Mouse (Mus musculus): Measurements from ENCODE around the gene Bst1.

The Bst1 gene

DNA sequence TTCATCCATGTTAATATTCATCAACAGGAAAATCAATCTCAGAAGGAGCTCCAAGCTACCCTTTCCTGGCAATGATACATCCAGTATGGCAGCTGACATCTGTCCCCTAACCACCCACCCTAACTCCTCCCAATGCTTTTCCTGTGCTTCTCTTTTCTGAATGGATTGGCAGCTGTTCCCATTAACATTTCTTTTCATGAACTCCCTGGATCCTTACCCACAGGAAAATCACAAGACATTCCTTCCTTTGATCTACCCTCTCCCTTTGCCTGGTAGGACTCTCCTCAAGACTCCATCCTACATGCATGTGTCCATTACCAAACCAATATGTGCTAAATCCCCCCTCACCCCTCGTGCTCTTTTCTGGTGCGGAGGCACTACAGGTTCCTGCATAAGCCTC, 4.1 kb upstream of the Bst1 start:
- DNase-seq: no peak

DNA sequence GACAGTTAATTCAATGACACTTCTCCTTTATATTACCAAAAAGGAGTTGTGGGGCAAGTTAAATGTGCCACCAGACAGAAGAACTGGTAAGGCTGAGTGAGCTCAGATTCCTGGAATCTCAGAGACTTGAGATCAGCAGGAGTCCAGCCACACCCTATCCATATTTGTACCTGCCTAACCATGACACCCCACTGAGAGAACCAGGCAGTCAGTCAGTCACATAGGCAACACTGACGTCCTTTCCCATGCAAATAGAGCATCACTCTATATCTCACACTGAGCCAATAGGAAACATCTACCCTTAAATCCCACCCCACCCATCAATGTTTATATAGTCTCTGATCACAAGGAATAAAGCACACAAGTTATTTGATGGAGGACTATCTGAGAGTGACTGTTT, 2.9 kb upstream of the Bst1 start:
- DNase-seq: no peak

DNA sequence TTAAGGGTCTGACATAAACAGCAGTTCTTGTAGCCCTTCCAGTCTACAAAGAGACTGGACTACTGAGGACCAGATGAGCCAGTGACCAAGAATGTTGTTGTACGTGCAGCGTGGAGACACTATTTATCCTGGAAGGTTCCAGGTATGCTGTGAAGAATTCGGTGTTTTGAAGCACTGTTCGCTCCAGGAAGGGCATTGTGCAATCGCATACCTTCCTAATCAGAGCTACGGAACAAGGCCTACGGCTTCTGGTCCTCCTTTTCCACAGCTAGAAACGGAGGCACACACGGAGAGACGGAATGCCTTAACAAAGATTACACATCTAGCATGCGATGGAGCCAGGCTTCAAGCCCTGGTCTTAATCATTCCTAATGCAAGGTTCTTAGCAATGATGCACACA, 2.1 kb downstream of the Bst1 start:
- no peak for DNase-seq

DNA sequence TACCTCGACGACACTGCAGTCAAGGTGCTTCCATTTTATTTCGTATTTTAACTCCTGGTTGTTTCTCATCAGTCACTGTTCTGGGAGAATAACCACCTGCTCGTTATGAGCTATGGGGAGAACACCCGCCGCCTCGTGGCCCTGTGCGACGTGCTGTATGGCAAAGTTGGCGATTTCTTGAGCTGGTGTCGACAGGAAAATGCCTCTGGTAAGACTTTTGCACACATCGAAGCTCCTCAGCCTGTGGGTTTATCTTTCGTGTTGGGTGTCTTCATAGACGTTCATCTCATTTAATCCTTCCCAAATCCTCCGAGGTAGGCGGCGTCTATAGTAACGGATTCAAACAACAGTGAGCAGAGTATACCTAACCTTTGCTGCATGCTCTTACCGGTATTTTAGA, 2.9 kb downstream of the Bst1 start, which contains the start of gene Fbxl5:
Gene Fbxl5 (minus strand): TSS at position 101 of the 400 bp plus-strand sequence.
- no peak for DNase-seq

DNA sequence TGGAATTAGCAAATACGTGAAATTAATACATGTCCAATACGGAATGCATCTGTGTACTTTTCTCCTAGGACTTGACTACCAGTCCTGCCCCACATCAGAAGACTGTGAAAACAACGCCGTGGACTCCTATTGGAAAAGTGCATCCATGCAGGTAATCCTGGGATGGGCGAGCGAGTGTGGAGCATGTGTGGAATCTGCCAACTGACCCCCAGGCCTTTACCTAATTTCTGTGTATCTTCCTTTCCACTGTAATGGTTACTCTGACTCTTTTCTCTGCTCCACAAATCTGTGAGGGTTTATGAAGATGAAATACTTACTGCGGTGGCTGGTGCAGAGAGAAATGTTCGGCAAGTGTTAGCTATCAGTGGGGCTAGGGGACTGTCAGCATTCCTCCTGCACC, 3.5 kb downstream of the Bst1 start:
- no peak for DNase-seq

DNA sequence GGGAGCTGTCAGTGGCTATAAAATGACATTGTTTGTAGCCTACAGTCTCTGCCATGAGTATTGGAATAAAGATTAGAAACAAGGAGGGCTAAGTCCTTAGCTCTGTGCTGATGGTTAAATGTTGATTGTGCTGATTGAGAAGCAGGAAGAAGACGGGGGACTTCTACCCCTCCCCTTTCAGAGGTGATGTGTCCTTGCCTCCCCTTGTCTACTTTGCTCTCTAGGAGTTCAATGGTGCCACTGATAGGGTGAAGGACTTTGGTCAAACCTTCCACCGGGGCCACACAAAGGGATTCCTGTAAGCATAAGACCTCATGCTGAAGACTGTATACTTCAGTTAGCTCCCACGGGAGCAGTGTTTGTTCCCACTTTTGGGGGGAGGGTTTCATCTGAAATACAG, 4.1 kb downstream of the Bst1 start:
- DNase-seq: no peak

DNA sequence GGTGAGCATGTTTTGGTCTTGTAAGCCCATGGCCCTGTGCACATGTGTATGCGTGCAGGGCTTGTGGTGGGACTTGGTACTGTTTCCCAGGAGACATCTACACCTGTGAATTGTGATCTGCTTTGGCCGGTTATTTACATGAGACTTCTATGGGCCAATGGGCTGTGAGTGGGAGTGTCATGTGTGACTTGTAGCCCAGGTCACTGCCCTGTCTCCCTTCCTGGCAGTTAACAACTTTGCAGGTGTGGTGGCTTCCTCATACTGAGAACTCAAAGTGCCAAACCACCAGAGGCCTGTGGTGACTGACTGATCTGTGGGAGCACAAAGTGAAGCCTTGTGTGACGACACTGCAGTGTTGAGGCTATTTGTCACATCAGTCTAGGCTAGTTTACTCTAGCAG, 5.9 kb downstream of the Bst1 start:
- no peak for DNase-seq

DNA sequence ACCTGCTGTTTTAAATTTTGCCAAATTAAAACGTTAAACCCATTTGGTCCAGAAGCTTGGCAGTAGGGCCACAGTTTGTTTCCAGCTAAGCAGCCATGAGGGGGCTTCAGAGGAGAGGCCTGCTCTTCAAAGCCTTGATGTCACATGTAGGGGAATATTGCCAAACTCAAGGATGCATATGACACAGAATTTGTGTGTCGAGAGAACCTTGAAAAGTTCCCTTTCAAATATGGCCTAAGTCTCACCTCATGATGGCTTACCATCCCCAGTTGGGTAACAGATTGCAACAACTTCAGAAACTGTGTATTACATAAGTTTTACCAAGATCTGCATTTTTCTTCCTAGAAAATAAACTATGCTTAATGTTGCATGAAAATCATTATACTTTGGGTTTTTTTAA, 8.2 kb downstream of the Bst1 start:
- DNase-seq: no peak

DNA sequence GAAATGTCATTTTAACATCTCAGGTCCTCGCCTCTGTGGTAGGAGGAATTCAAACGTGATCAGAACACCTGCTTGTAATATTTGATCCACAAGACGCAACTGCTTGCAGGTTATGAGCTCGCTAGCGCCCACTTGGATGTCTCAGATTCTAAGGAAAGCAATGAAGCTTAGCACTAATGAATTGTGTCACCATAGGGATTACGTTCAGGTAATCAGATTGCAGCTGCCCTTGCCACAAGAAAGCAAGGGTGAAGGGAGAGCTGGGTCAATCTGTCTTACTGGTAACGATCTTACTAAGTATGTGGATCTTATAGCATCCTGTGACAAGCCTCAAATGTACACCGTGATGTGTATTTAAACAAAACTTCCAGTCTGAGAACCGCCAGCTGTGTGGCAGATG, 8.7 kb downstream of the Bst1 start:
- no peak for DNase-seq

DNA sequence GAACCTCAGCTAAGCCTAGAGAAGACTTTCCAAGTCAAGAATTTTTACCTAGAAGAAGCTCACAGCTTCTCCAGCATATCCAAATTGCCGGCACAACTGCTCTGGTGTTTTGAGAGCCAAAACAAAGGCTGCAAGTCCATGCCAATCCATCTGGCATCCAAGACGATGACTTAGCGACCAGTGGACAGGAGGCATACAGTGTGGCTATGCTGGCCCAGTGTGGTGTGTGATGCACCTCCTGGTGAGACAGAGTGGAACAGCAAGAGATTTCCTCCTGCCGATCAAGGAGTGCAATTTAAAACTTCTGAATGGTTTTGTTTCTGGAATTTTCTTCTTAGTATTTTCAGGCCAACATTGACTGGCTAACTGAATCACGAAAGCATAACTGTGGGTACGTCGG, 17.9 kb downstream of the Bst1 start:
- no peak for DNase-seq

DNA sequence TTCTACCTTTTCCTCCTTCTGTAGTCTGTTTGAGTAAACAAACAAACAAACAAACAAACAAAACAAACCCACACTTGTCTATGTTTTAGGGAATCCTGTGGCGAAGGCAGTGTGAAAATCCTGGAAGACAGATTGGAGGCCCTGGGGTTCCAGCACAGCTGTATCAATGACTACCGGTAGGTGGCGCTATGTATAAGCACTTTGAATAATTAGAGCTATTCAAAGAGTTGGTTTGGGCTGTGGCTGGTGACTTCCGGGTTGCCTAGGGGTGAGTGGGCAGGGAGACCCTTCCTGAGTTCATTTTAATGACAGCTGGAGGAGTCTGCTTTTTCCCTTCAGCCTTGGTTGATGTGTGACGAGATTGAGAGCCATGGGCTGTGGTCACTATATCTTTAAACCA, 18.7 kb downstream of the Bst1 start:
- peak in 1 of 2 experiments; percentile 67 for DNase-seq

DNA sequence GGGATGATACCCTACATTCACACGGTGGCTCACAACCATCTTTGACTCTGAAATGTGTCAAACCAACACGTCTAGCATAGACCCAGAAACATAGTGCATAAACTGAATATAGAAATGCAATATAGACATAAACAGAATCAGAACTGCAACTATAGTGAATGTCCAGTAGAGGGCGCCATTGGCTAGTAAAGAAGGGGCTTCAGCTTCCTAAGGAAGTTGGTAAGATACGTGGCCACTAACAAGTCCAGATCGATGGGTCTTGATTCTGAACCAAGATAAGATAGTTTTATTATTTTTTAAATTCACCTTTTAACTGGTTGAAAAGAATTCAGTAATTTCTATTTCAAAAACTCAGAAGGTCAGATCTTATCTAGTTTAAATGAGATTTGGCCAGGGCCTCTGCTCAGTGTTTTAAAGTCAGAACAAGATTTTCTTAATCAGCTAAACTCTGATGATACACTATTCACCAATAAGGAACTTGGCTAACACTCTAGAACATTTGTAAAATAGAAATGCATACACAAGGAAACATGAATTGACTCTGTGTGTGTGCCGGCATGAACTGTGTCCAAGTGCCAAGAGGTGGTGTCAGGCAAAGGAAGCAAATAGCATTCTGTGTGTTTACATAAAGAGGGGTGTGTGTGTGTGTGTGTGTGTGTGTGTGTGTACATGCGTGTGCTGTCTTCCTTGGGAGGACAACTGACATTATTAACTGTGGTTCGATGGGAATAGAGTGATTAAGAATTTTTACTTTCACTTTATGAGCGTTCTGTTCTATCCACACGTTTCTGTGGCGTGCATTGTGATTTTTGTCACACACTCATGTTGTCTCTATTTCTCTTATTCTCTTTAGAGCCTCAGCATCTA, 22.7 kb downstream of the Bst1 start:
- DNase-seq: peak in 1 of 2 experiments; percentile 57

DNA sequence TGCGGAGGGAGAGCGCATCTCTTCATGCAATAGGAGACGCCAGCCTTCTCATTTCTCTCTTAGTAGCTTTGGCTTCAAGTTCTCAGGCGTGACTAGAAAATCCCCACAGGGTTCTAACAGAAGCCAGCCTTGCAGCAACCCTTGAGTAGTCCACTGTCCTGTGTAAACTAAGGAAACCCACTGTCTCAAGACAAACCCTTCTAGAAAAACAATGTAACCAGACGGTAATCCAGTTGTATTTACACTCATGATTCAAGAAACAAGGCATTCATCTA, 23.3 kb downstream of the Bst1 start:
- no peak for DNase-seq

DNA sequence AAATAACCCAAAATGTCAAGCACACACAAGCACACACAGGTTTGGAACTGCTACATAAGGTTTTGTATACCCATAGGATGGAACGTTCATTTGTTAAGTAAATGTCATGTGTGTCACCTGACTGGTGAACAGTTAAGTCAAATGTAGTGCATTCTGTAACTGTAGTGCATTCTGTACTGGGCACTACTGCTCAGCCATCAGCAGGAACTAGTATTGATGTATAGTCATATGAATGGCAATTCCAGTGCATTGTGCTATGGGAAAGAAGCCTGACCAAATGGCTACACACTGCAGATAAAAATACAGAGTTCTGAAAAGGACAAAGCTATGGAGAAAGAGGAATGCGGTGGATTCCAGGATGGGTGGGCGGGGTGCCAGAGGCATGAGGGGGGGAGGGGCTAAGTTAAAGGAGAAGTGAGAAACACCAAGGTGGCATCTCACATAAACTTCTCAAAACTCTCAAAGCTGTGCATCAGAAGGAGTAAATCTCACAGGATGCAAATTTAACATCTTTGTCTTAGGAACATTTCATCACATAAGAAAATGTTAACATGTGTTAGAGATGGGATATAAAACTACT, 24.0 kb downstream of the Bst1 start:
- DNase-seq: no peak

DNA sequence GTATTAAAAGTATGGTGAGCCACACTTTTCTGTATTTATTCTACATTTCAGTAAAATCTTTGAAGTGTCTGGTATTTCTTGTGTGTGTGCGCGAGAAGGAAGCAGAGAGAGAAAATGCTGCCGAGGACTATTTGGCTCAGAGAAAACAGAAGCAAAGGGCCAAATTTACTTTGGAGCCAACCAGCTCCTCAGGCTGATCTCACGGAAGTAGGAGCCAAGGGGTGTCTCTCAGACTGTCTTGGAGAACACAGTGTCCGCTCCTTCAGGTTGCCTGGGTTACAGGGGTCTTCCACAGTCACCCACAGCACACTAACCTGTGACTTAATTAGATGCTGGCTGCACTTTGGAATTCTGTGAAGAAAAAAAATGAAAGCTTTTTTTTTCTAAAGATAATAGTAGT, 26.4 kb downstream of the Bst1 start:
- no peak for DNase-seq

DNA sequence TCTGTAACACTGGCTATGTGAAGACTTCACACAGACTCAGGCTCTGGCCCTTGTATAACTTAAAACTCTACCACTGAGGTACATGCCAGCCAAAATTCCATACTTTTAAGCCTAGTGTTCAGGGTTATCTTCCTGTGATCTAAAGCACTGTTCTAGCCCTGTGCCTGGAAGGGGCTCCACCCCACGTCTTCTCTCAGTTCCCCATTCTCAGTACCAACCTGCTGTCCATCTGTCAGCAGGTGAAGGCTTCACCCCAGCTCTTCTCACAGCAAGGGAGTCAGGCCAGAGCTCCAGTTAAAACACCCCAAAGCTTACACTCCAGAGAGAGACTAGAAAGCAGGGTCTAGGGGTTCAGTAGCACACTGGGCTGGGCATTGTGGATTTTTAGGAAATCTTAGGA, 27.0 kb downstream of the Bst1 start:
- no peak for DNase-seq

DNA sequence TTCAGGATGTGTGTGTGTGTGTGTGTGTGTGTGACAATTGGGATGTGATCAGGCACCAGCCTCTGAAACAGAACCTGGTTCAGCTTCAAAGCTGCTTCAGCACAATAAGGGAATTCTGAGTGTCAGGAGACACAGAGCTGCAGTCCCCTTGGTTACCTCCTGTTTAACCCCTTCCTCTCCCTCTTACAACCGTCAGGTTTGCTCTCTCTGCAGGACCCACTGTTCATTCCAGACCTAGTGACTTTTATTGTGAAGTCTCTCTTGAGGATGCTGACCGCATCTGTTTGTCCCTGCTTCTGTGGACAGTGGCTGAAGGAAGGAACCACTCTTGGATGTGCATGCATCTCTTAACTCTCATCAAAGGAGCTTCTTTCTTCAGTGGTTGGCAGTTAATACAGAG, 27.5 kb downstream of the Bst1 start:
- no peak for DNase-seq

DNA sequence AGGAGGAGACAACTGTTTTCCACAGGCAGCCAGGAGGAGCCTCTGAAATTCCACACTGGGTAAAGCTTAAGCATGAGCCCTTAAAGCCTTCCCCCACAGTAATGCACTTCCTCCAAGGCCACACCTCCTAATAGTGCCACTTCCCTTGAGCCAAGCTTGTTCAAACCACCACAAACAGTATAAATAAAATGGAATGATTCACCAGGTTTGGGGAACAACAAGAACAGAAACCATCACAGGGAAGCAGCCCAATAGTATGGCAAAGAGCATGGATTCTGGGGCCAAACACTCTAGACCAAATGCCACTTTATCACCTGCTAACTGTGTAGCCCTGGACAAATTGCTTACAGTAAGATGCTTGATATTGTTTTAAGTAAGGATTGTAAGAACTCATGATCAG, 28.9 kb downstream of the Bst1 start:
- DNase-seq: no peak

DNA sequence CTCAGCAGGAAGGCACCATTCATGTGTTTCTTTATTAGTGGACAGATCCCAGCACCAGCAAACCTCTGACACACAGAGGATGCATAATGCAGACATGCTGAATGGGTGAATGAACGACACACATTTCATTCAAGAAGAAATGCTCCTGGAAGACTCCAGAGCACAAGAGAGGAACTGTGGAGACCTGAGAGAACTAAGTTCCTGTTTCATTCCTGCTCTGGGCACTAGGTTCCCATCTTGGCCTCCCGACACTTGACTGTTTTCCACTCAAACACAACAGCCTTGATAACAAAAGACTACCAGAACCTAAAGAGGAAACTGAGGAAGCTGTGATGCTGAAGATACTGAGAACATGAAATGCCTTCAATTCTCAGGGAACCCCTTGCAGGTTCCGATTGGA, 29.6 kb downstream of the Bst1 start:
- DNase-seq: no peak

DNA sequence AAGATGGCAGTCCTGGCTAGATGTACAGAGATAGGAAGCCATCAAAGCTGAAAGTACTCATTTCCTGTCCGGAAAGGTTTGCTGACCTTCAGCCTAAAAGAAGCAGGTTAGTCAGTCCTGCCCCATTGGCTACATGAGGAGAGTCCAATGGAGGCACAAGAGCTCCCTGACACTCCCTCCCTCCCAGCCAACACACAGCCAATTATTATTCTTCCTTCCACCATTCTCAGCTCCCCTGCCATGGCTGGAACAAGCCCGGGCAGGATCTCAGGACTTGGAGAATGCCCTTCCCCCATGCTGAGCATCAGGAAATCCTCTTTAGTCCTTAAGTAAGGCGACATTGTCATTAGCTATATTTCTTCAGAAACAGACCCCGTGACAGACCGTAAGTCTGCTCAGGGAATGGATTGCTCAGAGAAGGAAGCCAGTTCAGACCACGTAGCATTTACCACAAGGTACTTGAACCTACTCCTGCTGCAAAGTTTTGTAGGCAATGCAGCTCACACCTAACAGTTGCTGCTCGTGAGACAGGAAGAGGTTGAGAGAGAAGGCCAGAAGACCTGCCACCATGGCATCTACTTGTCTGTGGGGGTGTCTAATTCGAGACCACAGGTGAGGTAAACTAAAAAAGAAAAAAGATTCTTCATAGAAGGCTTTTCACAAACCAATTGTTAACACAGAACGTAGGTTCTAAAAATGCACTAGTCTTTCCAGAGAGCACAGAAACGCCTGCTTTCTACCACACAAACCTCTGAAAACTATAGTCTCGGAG, 34.6 kb downstream of the Bst1 start:
- no peak for DNase-seq

DNA sequence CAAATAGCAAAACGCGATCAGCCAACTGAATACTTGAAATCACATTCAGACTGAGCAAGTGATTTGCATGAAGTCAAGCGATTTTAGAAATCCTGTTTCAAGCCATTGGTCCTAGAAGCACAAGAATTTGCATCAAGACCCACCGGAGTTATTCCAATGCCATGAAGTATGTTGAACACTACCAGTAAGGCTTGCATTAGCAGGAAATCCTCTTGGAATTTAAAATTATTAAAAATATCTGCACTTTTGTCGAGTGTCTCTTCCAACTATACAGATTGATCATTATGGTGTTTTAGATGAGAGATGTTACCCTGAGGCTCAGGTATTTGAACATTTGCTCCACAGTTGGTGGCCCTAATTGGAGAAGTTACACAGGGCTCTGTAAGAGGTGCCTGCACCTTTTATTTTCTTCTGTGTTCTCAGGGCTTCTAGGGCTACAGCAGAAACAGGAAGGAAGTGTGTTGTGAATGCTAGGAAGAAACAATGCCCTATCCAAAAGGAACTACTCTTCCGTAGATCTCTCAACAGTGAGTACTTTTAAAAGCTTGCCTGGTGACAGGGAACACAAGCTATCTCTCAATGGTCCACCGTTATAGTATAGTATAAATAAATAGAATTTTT, 35.3 kb downstream of the Bst1 start:
- DNase-seq: no peak

DNA sequence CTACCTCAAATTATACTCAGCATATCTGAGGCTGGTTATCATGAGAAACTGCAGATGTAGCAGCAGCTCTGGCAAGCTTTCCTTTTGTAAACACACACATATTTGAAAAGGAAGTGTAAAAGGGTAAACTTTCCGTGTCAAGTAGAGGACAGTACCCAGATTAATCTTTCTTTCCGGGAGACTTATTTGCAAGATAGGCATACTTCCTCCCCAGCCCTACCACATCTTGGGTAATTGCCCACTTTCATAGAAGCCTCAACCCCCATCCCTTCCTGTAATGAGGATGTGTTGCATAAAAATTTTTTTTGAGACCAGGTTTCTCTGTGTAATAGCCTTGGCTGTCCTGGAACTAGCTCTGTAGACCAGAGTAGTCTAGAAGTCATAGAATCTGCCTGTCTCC, 37.1 kb downstream of the Bst1 start:
- DNase-seq: peak in 1 of 2 experiments; percentile 59

DNA sequence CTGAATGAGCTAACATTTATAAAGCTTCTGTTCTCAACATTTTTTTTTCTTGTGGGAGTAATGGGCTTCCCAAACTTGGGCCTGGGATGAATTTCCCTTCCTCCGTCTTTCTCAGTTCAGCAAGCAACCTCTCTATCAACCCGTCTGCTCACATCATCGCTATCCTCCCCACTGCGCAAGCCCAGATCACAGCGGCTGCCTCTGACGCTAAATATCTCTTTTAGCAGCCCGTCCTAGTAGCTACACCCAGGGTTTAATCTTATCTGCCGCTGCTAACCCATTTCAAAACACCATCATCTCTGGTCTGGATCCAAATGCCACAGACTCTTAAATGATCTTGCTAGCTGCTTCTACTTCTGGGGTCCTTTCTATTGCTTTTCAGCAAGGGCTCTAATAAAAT, 41.0 kb downstream of the Bst1 start:
- DNase-seq: no peak

DNA sequence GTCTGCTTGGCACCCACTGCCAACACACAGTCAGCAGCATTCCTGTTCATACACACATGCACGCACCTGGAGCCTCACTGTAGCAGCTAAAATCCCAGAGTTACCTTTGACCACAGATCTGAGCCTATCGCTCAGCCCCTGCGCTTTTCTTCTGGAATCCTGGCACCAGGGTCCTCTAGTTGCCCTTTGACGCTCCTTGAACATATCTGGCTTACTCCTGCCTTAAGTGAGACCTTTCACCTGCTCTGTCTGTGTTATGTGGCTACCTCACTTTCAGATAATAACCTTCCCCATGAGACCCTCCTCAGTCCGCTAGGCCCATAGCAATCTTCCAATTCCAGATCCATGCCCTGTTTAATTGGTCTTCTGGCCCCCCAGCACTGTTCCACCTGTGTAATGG, 41.4 kb downstream of the Bst1 start:
- DNase-seq: no peak

Measured in kidney, postnatal 36 days (tissue).